Mouse (Mus musculus) large intestine, adult 2 months (tissue): ENCODE measurements around the gene Eef1b2. TPM values are rescaled to one million over a fixed set of nuclear protein-coding genes. Genes with fewer than 3 reads are reported as not detected.

Experiments
- DNase-seq: peaks from one replicate; pipeline ENCODE4 v3.0.0-alpha.2; 2012; ENCODE audit warnings: low read depth, low spot score
- WGBS: fragments of 180-500 bp; shearing (Covaris S2); methylation state at CpG from one replicate; pipeline ENCODE4 v1.1.7; 2018; 5-methylcytosine and 5-hydroxymethylcytosine counted together
- polyA plus RNA-seq: library from polyadenylated mRNA; depleted of rRNA; stranded (reverse); fragments of >200 nt; gene quantifications from 2 replicates; pipeline ENCODE4 v1.2.3, GENCODE M21; 2012

Eef1b2 gene
- polyA plus RNA-seq, 1 experiment = 332 TPM

- WGBS = 82% methylated on average over 3 of the region's 3 CpGs
- DNase-seq = no peak
Measured at GRCm38 (mm10) chr1:63188536-63188935, 11.9 kb downstream of the Eef1b2 start.

- WGBS = 55% methylated on average over 8 of the region's 8 CpGs
- DNase-seq = no peak
Measured at GRCm38 (mm10) chr1:63190851-63191250, 14.2 kb downstream of the Eef1b2 start.

- DNase-seq = no peak
- 63% methylated on average over 11 of the region's 11 CpGs for WGBS
Measured at GRCm38 (mm10) chr1:63192306-63193065, 15.9 kb downstream of the Eef1b2 start.

GRCm38 (mm10) chr1:63195848-63196512 lies 19.4 kb downstream of the Eef1b2 start:
- WGBS = 51% methylated on average over 5 of the region's 5 CpGs

GRCm38 (mm10) chr1:63199387-63199786 lies 22.8 kb downstream of the Eef1b2 start:
- 63% methylated on average over 6 of the region's 6 CpGs for WGBS
- DNase-seq = no peak

More at GRCm38 (mm10) chr1:63195848-63196512, 19.4 kb downstream of the Eef1b2 start:
- DNase-seq = no peak

GRCm38 (mm10) chr1:63200322-63200721 lies 23.7 kb downstream of the Eef1b2 start:
- DNase-seq = no peak
- WGBS = 96% methylated on average over 18 of the region's 18 CpGs

GRCm38 (mm10) chr1:63201672-63202071 lies 25.0 kb downstream of the Eef1b2 start:
- 26% methylated on average over 1 of the region's 1 CpGs for WGBS
- DNase-seq = no peak

- 93% methylated on average over 1 of the region's 1 CpGs for WGBS
- DNase-seq = no peak
Measured at GRCm38 (mm10) chr1:63203471-63203870, 26.8 kb downstream of the Eef1b2 start.

- WGBS = 22% methylated on average over 7 of the region's 7 CpGs
- DNase-seq = no peak
Measured at GRCm38 (mm10) chr1:63203950-63204659, 27.5 kb downstream of the Eef1b2 start.

- DNase-seq = no peak
- WGBS = 38% methylated on average over 7 of the region's 7 CpGs
Measured at GRCm38 (mm10) chr1:63204660-63205394, 28.2 kb downstream of the Eef1b2 start.

GRCm38 (mm10) chr1:63207607-63208006 lies 31.0 kb downstream of the Eef1b2 start:
- DNase-seq = no peak
- WGBS = 72% methylated on average over 3 of the region's 3 CpGs

- 32% methylated on average over 6 of the region's 6 CpGs for WGBS
- no peak for DNase-seq
Measured at GRCm38 (mm10) chr1:63209861-63210529, 33.4 kb downstream of the Eef1b2 start.

- no peak for DNase-seq
- 25% methylated on average over 22 of the region's 22 CpGs for WGBS
Measured at GRCm38 (mm10) chr1:63213478-63214270, 37.0 kb downstream of the Eef1b2 start.

- DNase-seq = no peak
- WGBS = 36% methylated on average over 3 of the region's 3 CpGs
Measured at GRCm38 (mm10) chr1:63214271-63214558, 37.6 kb downstream of the Eef1b2 start, which contains the start of gene Gpr1. TSS of gene Gpr1 (minus strand) at chr1:63214543.

GRCm38 (mm10) chr1:63214631-63215030 lies 38.0 kb downstream of the Eef1b2 start:
- 45% methylated on average over 7 of the region's 7 CpGs for WGBS
- DNase-seq = no peak

- WGBS = 87% methylated on average over 4 of the region's 4 CpGs
- no peak for DNase-seq
Measured at GRCm38 (mm10) chr1:63219277-63219676, 42.7 kb downstream of the Eef1b2 start.

- 60% methylated on average over 4 of the region's 4 CpGs for WGBS
- no peak for DNase-seq
Measured at GRCm38 (mm10) chr1:63225009-63225408, 48.4 kb downstream of the Eef1b2 start.

GRCm38 (mm10) chr1:63225890-63226289 lies 49.3 kb downstream of the Eef1b2 start:
- no peak for DNase-seq
- WGBS = 20% methylated on average over 7 of the region's 7 CpGs

GRCm38 (mm10) chr1:63227241-63227640 lies 50.6 kb downstream of the Eef1b2 start:
- no peak for DNase-seq
- WGBS = 76% methylated on average over 5 of the region's 5 CpGs
